Mouse (Mus musculus) right cerebral cortex, postnatal 10 days (tissue): Measurements from ENCODE around the gene Uhmk1.
"Not testable (repeated sequence)": the region's sequence is repeated elsewhere in the genome, so short reads cannot be mapped to it uniquely, and the experiment has no call there.

Experiments used
- DNase-seq, 2 experiments: peaks; one replicate each; pipeline ENCODE4 v3.0.0; 2021; ENCODE audit warnings: low spot score in 2 of 2

Gene Uhmk1

GRCm38 (mm10) chr1:170214757-170215522, at the start of gene Uhmk1:
Uhmk1 (minus strand) TSS chr1:170215397.
- peak; percentile 93 to 95 for DNase-seq

GRCm38 (mm10) chr1:170255560-170255910, 40.3 kb upstream of the Uhmk1 start:
- peak; percentile 92 to 93 for DNase-seq

- peak in 1 of 2 experiments; percentile 27 for DNase-seq
These were observed 39.8 kb upstream of the Uhmk1 start for GRCm38 (mm10) chr1:170254893-170255559.

- DNase-seq: no peak
These were observed 29.8 kb upstream of the Uhmk1 start for GRCm38 (mm10) chr1:170245016-170245415.

GRCm38 (mm10) chr1:170232688-170233087, 17.5 kb upstream of the Uhmk1 start, which contains the start of gene Sh2d1b2:
Sh2d1b2 (plus strand) TSS chr1:170232749.
- DNase-seq: not testable (repeated sequence)

GRCm38 (mm10) chr1:170223276-170223675, 8.1 kb upstream of the Uhmk1 start:
- DNase-seq: no peak

- no peak for DNase-seq
These were observed 5.2 kb upstream of the Uhmk1 start for GRCm38 (mm10) chr1:170220351-170220750.

- DNase-seq: no peak
These were observed 3.1 kb upstream of the Uhmk1 start for GRCm38 (mm10) chr1:170218091-170218884.

- no peak for DNase-seq
These were observed 393 bp upstream of the Uhmk1 start for GRCm38 (mm10) chr1:170215590-170215989.

GRCm38 (mm10) chr1:170214383-170214756, 827 bp downstream of the Uhmk1 start:
- no peak for DNase-seq

- DNase-seq: no peak
These were observed 1.9 kb downstream of the Uhmk1 start for GRCm38 (mm10) chr1:170213181-170213879.

GRCm38 (mm10) chr1:170206395-170206794, 8.8 kb downstream of the Uhmk1 start:
- DNase-seq: no peak

GRCm38 (mm10) chr1:170200379-170200778, 14.8 kb downstream of the Uhmk1 start:
- no peak for DNase-seq

- no peak for DNase-seq
These were observed 19.0 kb downstream of the Uhmk1 start for GRCm38 (mm10) chr1:170196211-170196610.

- no peak for DNase-seq
These were observed 23.3 kb downstream of the Uhmk1 start for GRCm38 (mm10) chr1:170191925-170192324.

GRCm38 (mm10) chr1:170190225-170190624, 25.0 kb downstream of the Uhmk1 start:
- DNase-seq: no peak

GRCm38 (mm10) chr1:170188601-170189000, 26.6 kb downstream of the Uhmk1 start:
- peak; percentile 37 to 52 for DNase-seq

- no peak for DNase-seq
These were observed 28.7 kb downstream of the Uhmk1 start for GRCm38 (mm10) chr1:170186531-170186930.

GRCm38 (mm10) chr1:170185137-170185536, 30.1 kb downstream of the Uhmk1 start:
- DNase-seq: no peak

GRCm38 (mm10) chr1:170182706-170183105, 32.5 kb downstream of the Uhmk1 start:
- no peak for DNase-seq

GRCm38 (mm10) chr1:170176661-170177239, 38.4 kb downstream of the Uhmk1 start:
- no peak for DNase-seq
